Mouse (Mus musculus) stomach, embryonic 16.5 days (tissue): ENCODE measurements around the gene Utp3. TPM values are rescaled to one million over a fixed set of nuclear protein-coding genes. Genes with fewer than 3 reads are reported as not detected.

Experiments
- ATAC-seq: fragments of 200-750 bp; cut with Nextera tagmentation; 2 replicates; pipeline ENCODE4 v1.8.0; 2017; ENCODE audit warnings: moderate number of reproducible peaks, moderate TSS enrichment; ENCODE audit not compliant: insufficient read depth, low FRiP score
- H3K27ac ChIP-seq: fragments of 300-500 bp; sonication (generic); 2 replicates; pipeline ENCODE4 v1.5.1; 2014; ENCODE audit warnings: low read length
- H3K27me3 ChIP-seq: fragments of 300-500 bp; sonication (generic); 2 replicates; pipeline ENCODE4 v1.6.1; 2014; ENCODE audit warnings: low read length, control low read depth, mixed read lengths; ENCODE audit not compliant: control insufficient read depth, insufficient read depth
- H3K36me3 ChIP-seq: fragments of 300-500 bp; sonication (generic); 2 replicates; pipeline ENCODE4 v1.6.1; 2014; ENCODE audit warnings: low read length; ENCODE audit not compliant: control insufficient read depth, insufficient read depth
- H3K4me1 ChIP-seq: fragments of 300-500 bp; sonication (generic); 2 replicates; pipeline ENCODE4 v1.6.1; 2014; ENCODE audit warnings: low read length, control low read depth, mixed read lengths; ENCODE audit not compliant: control insufficient read depth, insufficient read depth
- H3K4me2 ChIP-seq: fragments of 300-500 bp; sonication (generic); 2 replicates; pipeline ENCODE4 v1.6.1; 2014; ENCODE audit warnings: low read depth, low read length, mixed read lengths
- H3K4me3 ChIP-seq: fragments of 300-500 bp; sonication (generic); replicated peaks from 2 replicates; pipeline ENCODE4 v1.5.1; 2014; ENCODE audit warnings: mild to moderate bottlenecking, low read length
- H3K9ac ChIP-seq: fragments of 300-500 bp; sonication (generic); 2 replicates; pipeline ENCODE4 v1.6.1; 2014; ENCODE audit warnings: low read length
- H3K9me3 ChIP-seq: fragments of 300-500 bp; sonication (generic); replicated peaks from 2 replicates; pipeline ENCODE4 v1.6.1; 2016; ENCODE audit warnings: low read length, control low read depth; ENCODE audit not compliant: control insufficient read depth
- WGBS: fragments of 180-500 bp; shearing (Covaris S2); extraction: QIAGEN DNeasy Blood & Tissue Kit; methylation state at CpG from one replicate; pipeline ENCODE4 v1.1.7; 2014; 5-methylcytosine and 5-hydroxymethylcytosine counted together
- polyA plus RNA-seq: library from polyadenylated mRNA; unstranded; fragments of >200 nt; fragmentation: Nextera tagmentation; extraction: Ambion mirVana; gene quantifications from 2 replicates; pipeline ENCODE4 v1.2.1, GENCODE M21; 2015

The Utp3 gene
- polyA plus RNA-seq: 59.8 and 67.0 TPM in 2 replicates

DNA sequence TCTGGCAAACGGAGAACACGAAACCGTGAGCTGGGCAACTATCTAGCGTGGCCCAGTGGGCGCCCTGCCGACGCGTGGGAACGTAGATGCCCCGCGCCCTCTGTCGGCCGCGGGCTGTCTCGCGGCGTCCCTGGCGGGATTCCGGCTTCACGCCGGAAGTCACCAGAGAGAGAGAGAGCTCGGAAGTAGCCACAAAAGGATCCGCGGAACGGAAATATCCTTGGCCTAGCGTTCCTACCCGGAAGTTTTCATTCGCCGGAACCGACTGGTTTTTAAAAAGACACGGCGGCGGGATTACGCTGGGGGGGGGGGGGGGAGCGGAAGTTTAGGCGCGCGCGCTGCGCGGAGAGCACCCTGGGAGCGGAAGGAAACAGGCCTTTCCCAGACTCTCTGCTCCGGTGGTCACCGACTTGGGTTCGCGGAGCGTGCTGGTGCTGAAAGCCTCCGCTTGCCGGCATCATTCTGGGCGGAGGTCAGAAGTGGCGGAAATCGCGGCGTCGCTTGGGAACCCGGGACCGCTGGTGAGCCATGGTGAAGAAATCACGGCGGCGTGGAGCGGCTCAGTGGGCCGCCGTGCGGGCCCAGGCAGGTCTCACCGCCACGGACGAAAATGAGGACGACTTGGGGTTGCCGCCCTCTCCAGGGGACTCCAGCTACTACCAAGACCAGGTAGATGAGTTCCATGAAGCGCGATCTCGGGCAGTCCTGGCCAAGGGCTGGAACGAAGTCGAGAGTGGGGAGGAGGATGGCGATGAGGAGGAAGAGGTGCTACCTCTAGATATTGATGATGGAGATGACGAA is at the start of gene Utp3:
Gene Utp3, plus strand, starts transcription at position 377 of the 801 bp plus-strand sequence.
- Histone ChIP-seq H3K4me1 (peaks cover 16% of the 10 kb centered on the region), H3K27ac (peak within 1 kb of the TSS; percentile 93), H3K36me3 (no peaks in the 10 kb centered on the region), H3K4me2 (peak within 1 kb of the TSS; percentile 99), H3K4me3 (peak within 1 kb of the TSS; percentile 66), H3K27me3 (no peaks in the 10 kb centered on the region), H3K9ac (peak within 1 kb of the TSS; percentile 89), H3K9me3 (no peaks in the 10 kb centered on the region)
- WGBS: under 1% methylated on average over 75 of the region's 76 CpGs
- ATAC-seq: peak; percentile 95

DNA sequence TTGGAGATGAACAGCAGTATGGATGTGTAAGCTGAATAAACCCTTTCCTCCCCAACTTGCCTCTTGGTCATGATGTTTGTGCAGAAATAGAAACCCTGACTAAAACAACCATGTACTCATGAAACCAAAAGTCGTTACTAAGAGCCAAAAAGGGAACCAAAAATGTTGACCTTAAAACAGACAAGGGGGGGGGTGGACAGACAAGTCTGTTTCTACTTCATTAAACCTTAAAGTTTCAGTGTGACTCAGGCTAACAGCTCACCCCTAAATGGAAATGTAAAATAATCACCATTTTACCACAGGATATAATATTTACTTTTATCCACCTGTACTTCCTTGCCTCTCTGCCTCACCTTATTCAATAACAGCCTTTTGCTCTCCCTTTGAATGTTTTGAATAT is 45.7 kb upstream of the Utp3 start:
- Histone ChIP-seq H3K27ac (no peak overlapping the region), H3K9ac (no peak overlapping the region), H3K4me1 (no peaks in the 10 kb centered on the region), H3K4me3 (no peak overlapping the region), H3K4me2 (no peak overlapping the region), H3K27me3 (no peaks in the 10 kb centered on the region), H3K36me3 (no peaks in the 10 kb centered on the region), H3K9me3 (no peaks in the 10 kb centered on the region)
- WGBS: 45% methylated on average over 1 of the region's 1 CpGs
- no peak for ATAC-seq

DNA sequence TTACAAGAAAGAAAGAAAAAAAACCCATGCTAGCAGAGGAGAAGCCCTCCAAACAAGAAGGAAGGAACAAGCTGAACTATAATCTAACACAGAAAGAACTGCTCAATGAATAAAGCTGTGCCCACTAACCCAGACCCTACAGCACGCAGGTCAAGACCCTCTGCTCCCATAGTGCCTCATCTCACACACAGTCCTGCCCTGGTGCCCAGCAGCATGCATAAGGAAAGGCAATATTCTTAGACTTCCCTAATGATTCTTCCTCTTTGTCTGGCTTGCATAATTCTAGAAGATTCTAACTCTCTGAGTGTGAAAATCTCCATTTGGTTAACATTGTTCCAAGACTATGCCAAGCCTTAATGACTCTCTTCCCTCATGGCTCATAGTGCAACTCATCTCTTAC is 45.3 kb upstream of the Utp3 start:
- Histone ChIP-seq H3K9ac (no peak overlapping the region), H3K4me1 (no peaks in the 10 kb centered on the region), H3K27ac (no peak overlapping the region), H3K9me3 (no peaks in the 10 kb centered on the region), H3K4me2 (no peak overlapping the region), H3K27me3 (no peaks in the 10 kb centered on the region), H3K36me3 (no peaks in the 10 kb centered on the region), H3K4me3 (no peak overlapping the region)
- 74% methylated on average over 1 of the region's 1 CpGs for WGBS
- ATAC-seq: no peak

DNA sequence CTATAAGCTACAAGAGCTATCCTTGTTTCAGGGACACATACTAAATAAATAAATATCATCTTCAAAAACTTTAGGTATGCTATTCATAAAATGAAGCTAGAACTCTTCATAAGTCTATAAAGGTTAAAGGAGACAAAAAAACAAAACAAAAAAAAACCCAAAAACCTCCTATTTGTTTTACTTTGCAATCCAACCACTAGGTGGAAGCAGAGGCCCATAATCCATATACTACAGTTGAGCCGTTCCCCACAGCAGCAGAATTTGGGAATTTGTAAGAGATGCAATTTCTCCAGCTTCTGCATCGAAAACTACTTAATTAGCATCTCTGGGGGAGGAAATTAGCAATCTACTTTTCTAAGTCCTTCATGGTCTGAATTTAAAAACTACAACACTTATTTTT is 35.0 kb upstream of the Utp3 start:
- H3K9ac ChIP-seq: no peak overlapping the region
- no peak overlapping the region for H3K4me3 ChIP-seq
- no peak overlapping the region for H3K4me2 ChIP-seq
- no peak for ATAC-seq
- H3K36me3 ChIP-seq: no peaks in the 10 kb centered on the region
- no peaks in the 10 kb centered on the region for H3K9me3 ChIP-seq
- 8% methylated on average over 2 of the region's 2 CpGs for WGBS
- H3K27me3 ChIP-seq: no peaks in the 10 kb centered on the region
- H3K27ac ChIP-seq: no peak overlapping the region
- H3K4me1 ChIP-seq: no peaks in the 10 kb centered on the region

DNA sequence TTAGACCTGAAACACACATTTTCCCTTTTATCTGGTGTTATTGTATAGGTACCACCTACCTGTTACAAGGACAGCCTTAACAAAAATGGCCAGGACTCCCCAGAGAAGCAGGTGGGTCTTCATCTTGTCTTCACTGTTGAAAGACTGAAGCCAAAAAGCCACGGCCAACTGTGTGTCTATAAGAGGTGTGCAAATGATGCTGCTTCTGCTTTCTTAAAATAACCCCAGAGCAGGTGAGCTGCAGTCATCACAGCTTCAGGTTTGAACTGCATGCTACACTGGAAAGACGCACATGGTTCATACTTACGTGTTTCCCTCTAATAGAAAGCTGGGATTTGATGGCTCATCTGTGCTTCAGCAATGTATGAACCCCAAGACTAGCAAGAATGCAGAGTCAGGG is 26.6 kb upstream of the Utp3 start, which contains the start of gene Jchain:
Gene Jchain, minus strand, starts transcription at position 235 of the 400 bp plus-strand sequence.
- ATAC-seq: no peak
- H3K4me3 ChIP-seq: no peak within 1 kb of the TSS
- H3K27ac ChIP-seq: no peak within 1 kb of the TSS
- no peak within 1 kb of the TSS for H3K4me2 ChIP-seq
- no peaks in the 10 kb centered on the region for H3K36me3 ChIP-seq
- H3K27me3 ChIP-seq: no peaks in the 10 kb centered on the region
- no peaks in the 10 kb centered on the region for H3K9me3 ChIP-seq
- no peaks in the 10 kb centered on the region for H3K4me1 ChIP-seq
- H3K9ac ChIP-seq: no peak within 1 kb of the TSS
- WGBS: 82% methylated on average over 3 of the region's 3 CpGs

DNA sequence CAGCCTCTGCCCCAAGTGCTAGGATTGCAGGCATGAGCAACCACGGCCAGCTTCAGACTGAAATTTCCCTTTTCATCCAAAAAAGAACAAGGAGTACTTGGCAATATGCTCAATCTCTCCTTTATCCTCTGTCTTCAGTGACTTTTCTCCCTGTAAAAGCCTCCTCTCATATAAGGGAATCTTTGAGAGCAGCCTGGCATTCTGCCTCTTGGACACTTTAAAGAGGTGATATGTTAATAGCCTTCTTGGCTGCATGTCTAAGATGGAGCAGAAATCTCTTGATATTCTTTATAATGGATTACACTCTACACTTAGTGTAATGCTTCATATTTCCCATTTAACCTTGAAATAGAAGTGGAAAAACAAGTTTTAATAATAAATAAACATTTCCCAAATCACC is 23.4 kb upstream of the Utp3 start:
- WGBS: 40% methylated on average over 1 of the region's 1 CpGs
- Histone ChIP-seq H3K9ac (no peak overlapping the region), H3K4me3 (no peak overlapping the region), H3K27me3 (no peaks in the 10 kb centered on the region), H3K36me3 (no peaks in the 10 kb centered on the region), H3K27ac (peak overlapping the region; percentile 25), H3K4me1 (no peaks in the 10 kb centered on the region), H3K4me2 (no peak overlapping the region), H3K9me3 (no peaks in the 10 kb centered on the region)
- peak; percentile 69; the same call in 1 of the 2 replicates for ATAC-seq

DNA sequence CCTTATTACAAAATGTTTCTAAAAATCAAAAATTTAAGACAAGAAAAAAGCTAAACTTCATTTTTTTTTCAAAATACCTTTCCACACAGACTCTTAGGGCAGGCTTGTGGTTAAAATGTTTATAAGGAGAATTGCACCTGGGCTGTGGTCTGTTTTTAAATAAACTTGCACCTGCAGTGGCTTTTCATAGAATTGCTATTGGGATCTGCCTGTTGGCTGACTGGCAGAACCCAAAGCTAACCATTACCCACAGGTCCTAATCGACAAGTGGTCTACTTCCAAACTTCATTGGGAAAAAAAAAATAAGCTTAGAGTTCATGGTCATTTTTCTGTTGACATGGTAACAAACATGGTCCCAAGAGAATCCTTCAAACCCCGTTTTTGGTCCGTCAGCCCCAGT is 19.6 kb upstream of the Utp3 start:
- WGBS: 74% methylated on average over 3 of the region's 3 CpGs
- no peak overlapping the region for H3K27ac ChIP-seq
- no peak for ATAC-seq

DNA sequence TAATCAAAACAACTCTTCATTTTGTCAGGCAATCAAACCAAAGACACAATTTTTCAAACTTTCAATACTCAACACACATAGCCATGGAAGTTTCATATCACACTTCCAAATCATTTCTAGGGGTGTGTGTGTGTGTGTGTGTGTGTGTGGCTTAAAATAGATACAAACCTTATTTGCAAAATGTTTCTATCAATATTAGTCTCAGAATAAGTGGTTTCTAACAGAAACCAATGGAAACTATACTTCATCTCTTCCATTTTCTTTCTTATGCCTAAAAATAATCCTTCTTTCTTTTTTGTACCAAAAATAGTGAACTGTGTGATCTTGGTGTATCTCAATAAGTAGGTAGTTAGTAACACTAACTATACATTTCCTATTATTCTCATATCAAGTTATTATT is 13.4 kb upstream of the Utp3 start:
- Histone ChIP-seq H3K4me1 (no peaks in the 10 kb centered on the region), H3K36me3 (no peaks in the 10 kb centered on the region), H3K4me2 (no peak overlapping the region), H3K9ac (no peak overlapping the region), H3K9me3 (no peaks in the 10 kb centered on the region), H3K4me3 (no peak overlapping the region), H3K27ac (no peak overlapping the region), H3K27me3 (no peaks in the 10 kb centered on the region)
- ATAC-seq: no peak

More for the DNA sequence above, 19.6 kb upstream of the Utp3 start:
- no peaks in the 10 kb centered on the region for H3K4me1 ChIP-seq
- no peaks in the 10 kb centered on the region for H3K9me3 ChIP-seq
- H3K4me3 ChIP-seq: no peak overlapping the region
- no peaks in the 10 kb centered on the region for H3K27me3 ChIP-seq
- H3K9ac ChIP-seq: no peak overlapping the region
- no peaks in the 10 kb centered on the region for H3K36me3 ChIP-seq
- H3K4me2 ChIP-seq: no peak overlapping the region

DNA sequence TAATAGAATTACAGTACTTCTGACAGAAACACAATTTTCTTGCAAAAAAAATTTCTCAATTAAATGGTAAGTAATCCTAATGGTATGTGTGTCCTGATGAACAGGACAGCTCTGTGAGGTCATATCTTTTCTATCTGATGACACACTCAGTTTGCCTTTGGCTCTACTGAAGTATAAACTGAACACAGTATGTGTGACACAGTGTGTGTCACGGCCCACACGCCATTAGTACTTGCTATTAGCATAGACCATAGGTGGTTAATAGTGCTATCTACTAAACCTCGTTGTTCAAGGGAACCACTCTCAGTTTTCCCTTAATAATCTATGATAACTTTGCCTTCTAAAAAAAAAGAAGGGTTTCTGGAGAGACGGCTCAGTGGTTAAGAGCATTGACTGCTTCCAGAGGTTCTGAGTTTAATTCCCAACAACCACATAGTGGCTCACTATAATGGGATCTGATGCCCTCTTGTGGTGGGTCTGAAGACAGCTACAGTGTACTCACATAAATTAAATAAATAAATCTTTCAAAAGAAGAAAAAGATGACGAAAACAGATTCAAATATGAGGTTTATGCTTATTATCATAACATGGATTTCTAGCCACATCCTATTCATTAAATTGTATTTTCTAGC is 11.5 kb upstream of the Utp3 start:
- Histone ChIP-seq H3K9me3 (no peaks in the 10 kb centered on the region), H3K4me1 (no peaks in the 10 kb centered on the region), H3K9ac (no peak overlapping the region), H3K27me3 (no peaks in the 10 kb centered on the region), H3K4me2 (no peak overlapping the region), H3K27ac (no peak overlapping the region), H3K4me3 (no peak overlapping the region), H3K36me3 (no peaks in the 10 kb centered on the region)
- WGBS: 62% methylated on average over 5 of the region's 5 CpGs
- no peak for ATAC-seq
